Mouse (Mus musculus): ENCODE measurements around the gene Aldh8a1.

- TF ChIP-seq POLR2A (IDR thresholded peaks at IDR 0.05; ENCODE audit: control insufficient read depth, extremely low read depth, insufficient read depth, low read length, poor library complexity) (no peak), CTCF (IDR thresholded peaks at IDR 0.05; ENCODE audit: borderline replicate concordance, control insufficient read depth, extremely low read depth, insufficient read depth, low read length, poor library complexity) (no peak)
Measured at GRCm38 (mm10) chr10:21441020-21441419, 63.9 kb downstream of the Aldh8a1 start.
